Mouse (Mus musculus) liver, embryonic 14 days (tissue): ENCODE measurements around the gene Clec11a. TPM values are rescaled to one million over a fixed set of nuclear protein-coding genes. Genes with fewer than 3 reads are reported as not detected.

Experiments used
- polyA plus RNA-seq: library from polyadenylated mRNA; depleted of rRNA; stranded (reverse); fragments of >200 nt; gene quantifications from 2 replicates; pipeline ENCODE4 v1.2.3, GENCODE M21; 2012; rRNA removed

The Clec11a gene
- polyA plus RNA-seq: 0.36 and 0.86 TPM in 2 replicates

DNA sequence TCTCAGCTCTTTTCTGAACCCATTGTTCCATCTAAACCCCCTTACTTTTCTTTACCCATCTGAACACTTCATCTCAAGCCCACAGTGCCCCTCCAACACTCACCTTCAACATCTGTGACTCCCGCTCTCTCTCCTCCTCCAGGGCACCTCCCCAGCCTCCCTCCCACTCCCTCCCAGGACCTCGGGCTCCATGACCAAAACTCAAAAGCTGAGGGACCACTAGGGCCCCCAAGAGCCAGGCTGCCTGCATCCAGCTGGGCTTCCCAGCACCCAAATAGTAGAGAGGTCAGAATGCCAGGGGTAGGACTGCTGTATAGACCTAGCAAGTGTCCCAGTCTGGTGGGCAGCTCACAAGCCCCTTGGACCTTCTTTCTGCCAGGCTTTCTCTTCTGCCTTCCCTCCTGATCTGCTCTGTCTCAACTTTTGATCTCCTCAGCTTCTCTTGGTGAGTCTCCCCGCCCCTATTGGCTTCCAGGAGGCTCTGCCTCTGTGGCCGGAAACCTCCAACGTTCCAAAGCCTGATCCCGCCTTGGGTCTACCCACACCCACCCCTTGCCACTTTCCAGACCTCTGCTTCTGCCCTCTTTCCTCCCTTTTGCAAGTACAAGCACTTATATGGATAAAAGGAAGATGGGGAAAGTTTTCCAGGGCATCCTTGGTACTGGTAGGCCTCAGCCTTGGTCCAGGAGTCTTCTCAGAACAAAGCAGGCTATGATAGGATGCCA, at the start of gene Clec11a:
TSS of gene Clec11a (minus strand) at position 387 of the 725 bp plus-strand sequence.

DNA sequence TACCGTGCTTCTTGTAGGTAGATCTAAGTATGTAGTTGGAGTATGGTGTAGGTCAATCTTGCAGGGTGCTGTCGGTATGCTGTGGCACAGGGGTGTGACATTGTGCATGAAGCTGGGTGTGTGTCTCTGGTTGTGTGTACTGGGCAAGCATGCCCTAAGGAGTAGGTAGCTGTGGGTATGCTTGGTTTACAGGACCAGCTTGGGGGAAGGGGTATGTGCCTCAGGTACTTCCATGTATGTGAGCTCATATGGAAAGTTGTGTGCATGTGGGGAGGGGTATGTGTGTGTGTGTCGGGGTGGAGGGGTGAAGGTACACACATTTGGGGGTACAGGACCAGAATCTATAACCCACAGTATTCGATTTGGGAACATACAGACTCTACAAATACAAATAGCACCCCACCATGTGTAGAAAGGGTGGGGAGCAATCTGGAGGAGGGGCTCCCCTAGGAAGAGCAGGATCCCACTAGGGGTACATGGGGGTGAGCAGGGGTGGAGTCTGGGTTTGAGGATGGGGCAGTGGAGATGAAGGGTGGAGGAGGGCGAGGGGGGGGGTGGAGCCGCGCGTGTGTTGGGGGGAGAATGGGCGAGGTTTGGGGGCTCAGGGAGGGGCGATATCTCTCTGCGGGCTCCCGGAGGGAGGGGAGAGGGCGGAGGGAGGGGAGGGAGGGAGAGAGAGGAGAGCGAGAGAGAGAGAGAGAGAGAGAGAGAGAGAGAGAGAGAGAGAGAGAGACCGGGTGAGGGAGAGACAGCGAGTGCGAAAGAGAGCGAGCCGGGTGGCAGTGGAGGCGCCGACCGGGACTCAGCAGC, 3.0 kb upstream of the Clec11a start, which contains the start of gene Shank1:
TSS of gene Shank1 (plus strand) at position 779 of the 810 bp plus-strand sequence.

DNA sequence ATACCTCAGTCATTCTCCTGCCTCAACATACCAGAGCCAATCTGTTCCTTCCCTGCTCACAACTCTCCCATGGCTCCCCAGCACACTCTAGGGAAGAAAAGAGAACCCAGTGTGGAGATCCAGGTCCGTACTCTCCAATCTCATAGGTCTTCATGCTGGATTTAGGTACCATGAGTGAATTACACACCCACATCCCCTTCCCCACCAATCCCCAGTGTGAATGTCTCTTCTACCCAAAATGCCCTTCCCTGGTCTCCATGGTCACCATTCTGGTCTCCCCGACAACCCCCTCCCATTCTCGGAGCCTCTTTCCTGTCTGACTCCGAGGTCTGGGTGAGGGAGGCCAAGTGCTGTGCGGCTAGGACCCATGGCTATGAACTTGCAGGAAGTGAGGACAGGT, 45.6 kb downstream of the Clec11a start, which contains the start of gene Gm15517:
TSS of gene Gm15517 (plus strand) at position 301 of the 400 bp plus-strand sequence.

DNA sequence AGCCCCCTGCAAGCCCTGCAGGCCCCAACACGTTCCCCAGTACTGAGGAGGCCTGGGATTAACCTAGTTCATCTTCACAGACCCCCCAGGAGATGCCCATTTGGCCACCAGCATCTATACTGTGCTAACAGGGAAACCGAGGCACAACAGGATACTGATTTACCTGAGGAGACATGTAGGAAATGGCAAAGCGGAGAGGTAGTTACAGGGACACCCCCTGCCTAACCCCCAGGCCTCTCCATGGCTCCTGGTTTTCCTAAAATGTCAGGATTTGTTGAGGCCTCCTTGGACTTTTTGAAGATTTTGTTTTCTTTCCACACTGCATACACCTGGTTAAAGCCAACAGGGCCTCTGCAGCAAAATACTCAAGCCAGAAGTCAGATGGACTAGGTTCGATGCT, 49.4 kb downstream of the Clec11a start, which contains the start of gene Acp4:
TSS of gene Acp4 (minus strand) at position 101 of the 400 bp plus-strand sequence.

Other genes with a start within 250 kb of the Clec11a start
- not detected in 2 replicates for gene Klk1b21, start 204.6 kb downstream of the Clec11a start, polyA plus RNA-seq
- gene Klk1b22, start 194.2 kb downstream of the Clec11a start, polyA plus RNA-seq: not detected in 2 replicates
- not detected in 2 replicates for gene Klk1b16, start 170.1 kb downstream of the Clec11a start, polyA plus RNA-seq
- gene Klk1b24, start 118.7 kb downstream of the Clec11a start, polyA plus RNA-seq: not detected in 2 replicates
- gene Klk1b3, start 108.7 kb downstream of the Clec11a start, polyA plus RNA-seq: not detected in 2 replicates
- not detected in 2 replicates for gene Klk1b4, start 99.5 kb downstream of the Clec11a start, polyA plus RNA-seq
- not detected in 2 replicates for gene Klk1b5, start 91.0 kb downstream of the Clec11a start, polyA plus RNA-seq
- gene Klk1, start 81.5 kb downstream of the Clec11a start, polyA plus RNA-seq: 0.03 TPM in 1 of 2 replicates, not detected in the other
- not detected in 2 replicates for gene Gm36864, start 70.7 kb downstream of the Clec11a start, polyA plus RNA-seq
- 1.0 TPM in 2 replicates for gene 1700028J19Rik, start 60.2 kb downstream of the Clec11a start, polyA plus RNA-seq
- 40.7 and 42.2 TPM in 2 replicates for gene 2410002F23Rik, start 60.2 kb downstream of the Clec11a start, polyA plus RNA-seq
- not detected in 2 replicates for gene Acp4, start 49.5 kb downstream of the Clec11a start, polyA plus RNA-seq
- gene Gm15517, start 45.5 kb downstream of the Clec11a start, polyA plus RNA-seq: not detected in 2 replicates
- gene Shank1, start 3.4 kb upstream of the Clec11a start, polyA plus RNA-seq: 0.02 and 0.03 TPM in 2 replicates
- 0.02 TPM in 2 replicates for gene Syt3, start 77.2 kb upstream of the Clec11a start, polyA plus RNA-seq
- 0.12 and 0.18 TPM in 2 replicates for gene 1700008O03Rik, start 78.9 kb upstream of the Clec11a start, polyA plus RNA-seq
- gene Lrrc4b, start 122.1 kb upstream of the Clec11a start, polyA plus RNA-seq: 0.02 and 0.09 TPM in 2 replicates
- gene Aspdh, start 158.5 kb upstream of the Clec11a start, polyA plus RNA-seq: 6.9 and 9.4 TPM in 2 replicates
- gene Josd2, start 161.1 kb upstream of the Clec11a start, polyA plus RNA-seq: 183 and 206 TPM in 2 replicates
- gene Emc10, start 189.6 kb upstream of the Clec11a start, polyA plus RNA-seq: 39.1 and 45.1 TPM in 2 replicates
- 1.5 and 1.6 TPM in 2 replicates for gene Fam71e1, start 189.7 kb upstream of the Clec11a start, polyA plus RNA-seq
- 0.01 TPM in 1 of 2 replicates, not detected in the other for gene Mybpc2, start 217.8 kb upstream of the Clec11a start, polyA plus RNA-seq
- gene Spib, start 225.2 kb upstream of the Clec11a start, polyA plus RNA-seq: 0.14 and 0.18 TPM in 2 replicates
- 44.8 and 45.0 TPM in 2 replicates for gene Pold1, start 241.9 kb upstream of the Clec11a start, polyA plus RNA-seq
- 27.6 and 31.6 TPM in 2 replicates for gene Nr1h2, start 247.0 kb upstream of the Clec11a start, polyA plus RNA-seq